Mouse (Mus musculus): ENCODE measurements around the gene Pfas. TPM values are rescaled to one million over a fixed set of nuclear protein-coding genes. Genes with fewer than 3 reads are reported as not detected.
"Not testable (repeated sequence)": the region's sequence is repeated elsewhere in the genome, so short reads cannot be mapped to it uniquely, and the experiment has no call there.

The Pfas gene
- polyA plus RNA-seq, 1 experiment, result 11.8 TPM

DNA sequence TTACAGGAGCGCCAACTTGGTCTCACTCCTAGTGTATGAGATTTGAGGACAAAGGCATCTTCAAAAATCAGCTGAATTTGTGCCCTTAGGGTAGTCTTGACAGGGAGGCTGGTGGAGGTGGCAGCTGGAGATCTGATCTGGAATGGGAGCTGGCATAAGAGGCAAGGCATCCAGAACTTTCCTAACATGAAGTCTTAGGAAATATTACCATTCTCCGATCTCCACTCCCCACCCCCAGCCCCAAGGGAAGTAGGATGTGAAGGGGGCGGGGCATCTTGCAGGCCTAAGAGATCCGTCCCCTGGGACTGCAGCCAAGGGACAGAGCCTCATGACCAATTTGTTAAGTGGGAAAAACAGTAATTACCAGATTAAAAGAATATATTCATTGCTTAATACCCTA, 38.0 kb downstream of the Pfas start:
- H3K27me3 ChIP-seq (ENCODE audit: control insufficient read depth, insufficient read depth, low read length), result no peaks in the 10 kb centered on the region
- H3K4me1 ChIP-seq (ENCODE audit: control insufficient read depth, insufficient read depth, low read length), result peaks cover 21% of the 10 kb centered on the region
- H3K27ac ChIP-seq (ENCODE audit: control insufficient read depth, insufficient read depth, low read depth, low read length), result no peak overlapping the region; the same call in 1 of the 2 replicates
- TF ChIP-seq CTCF (IDR thresholded peaks at IDR 0.05; ENCODE audit: control insufficient read depth, insufficient read depth, insufficient replicate concordance, low read depth, low read length), result no peak
- no peak for TF ChIP-seq POLR2A (IDR thresholded peaks at IDR 0.05; ENCODE audit: control insufficient read depth, low read depth, low read length)
- H3K4me3 ChIP-seq (ENCODE audit: control insufficient read depth, low read depth, low read length), result peak overlapping the region; percentile 30
- peaks cover 2% of the 10 kb centered on the region; the same call in 1 of the 2 replicates for H3K36me3 ChIP-seq (ENCODE audit: control insufficient read depth, insufficient read depth, low read length)

DNA sequence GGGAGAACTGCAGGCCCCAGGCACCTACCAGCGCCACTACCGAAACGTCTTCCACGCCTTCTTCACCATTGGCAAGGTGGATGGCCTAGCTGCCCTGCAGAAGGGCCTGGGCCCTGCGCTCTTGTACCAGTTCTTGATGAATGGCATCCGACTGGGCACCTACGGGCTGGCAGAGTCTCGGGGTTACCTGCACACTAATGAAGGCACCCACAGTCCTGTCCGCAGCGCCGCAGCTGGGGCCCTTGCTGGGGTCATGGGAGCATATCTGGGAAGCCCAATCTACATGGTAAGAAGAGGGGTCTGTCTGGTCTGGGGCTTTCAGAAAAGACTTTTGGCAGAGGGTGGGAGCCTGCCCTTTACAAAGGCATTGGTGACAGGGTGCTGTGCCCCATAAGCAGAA, 39.5 kb downstream of the Pfas start:
- Histone ChIP-seq H3K4me1 (ENCODE audit: control insufficient read depth, insufficient read depth, low read length) (peaks cover 16% of the 10 kb centered on the region), H3K27ac (ENCODE audit: control insufficient read depth, insufficient read depth, low read depth, low read length) (0 out of 2 replicates have a peak overlapping the region, but pooled peaks have one; percentile 1), H3K27me3 (ENCODE audit: control insufficient read depth, insufficient read depth, low read length) (no peaks in the 10 kb centered on the region), H3K36me3 (ENCODE audit: control insufficient read depth, insufficient read depth, low read length) (peaks cover 2% of the 10 kb centered on the region; the same call in 1 of the 2 replicates), H3K4me3 (ENCODE audit: control insufficient read depth, low read depth, low read length) (peak overlapping the region; percentile 98)
- TF ChIP-seq POLR2A (IDR thresholded peaks at IDR 0.05; ENCODE audit: control insufficient read depth, low read depth, low read length) (no peak), CTCF (IDR thresholded peaks at IDR 0.05; ENCODE audit: control insufficient read depth, insufficient read depth, insufficient replicate concordance, low read depth, low read length) (no peak)

DNA sequence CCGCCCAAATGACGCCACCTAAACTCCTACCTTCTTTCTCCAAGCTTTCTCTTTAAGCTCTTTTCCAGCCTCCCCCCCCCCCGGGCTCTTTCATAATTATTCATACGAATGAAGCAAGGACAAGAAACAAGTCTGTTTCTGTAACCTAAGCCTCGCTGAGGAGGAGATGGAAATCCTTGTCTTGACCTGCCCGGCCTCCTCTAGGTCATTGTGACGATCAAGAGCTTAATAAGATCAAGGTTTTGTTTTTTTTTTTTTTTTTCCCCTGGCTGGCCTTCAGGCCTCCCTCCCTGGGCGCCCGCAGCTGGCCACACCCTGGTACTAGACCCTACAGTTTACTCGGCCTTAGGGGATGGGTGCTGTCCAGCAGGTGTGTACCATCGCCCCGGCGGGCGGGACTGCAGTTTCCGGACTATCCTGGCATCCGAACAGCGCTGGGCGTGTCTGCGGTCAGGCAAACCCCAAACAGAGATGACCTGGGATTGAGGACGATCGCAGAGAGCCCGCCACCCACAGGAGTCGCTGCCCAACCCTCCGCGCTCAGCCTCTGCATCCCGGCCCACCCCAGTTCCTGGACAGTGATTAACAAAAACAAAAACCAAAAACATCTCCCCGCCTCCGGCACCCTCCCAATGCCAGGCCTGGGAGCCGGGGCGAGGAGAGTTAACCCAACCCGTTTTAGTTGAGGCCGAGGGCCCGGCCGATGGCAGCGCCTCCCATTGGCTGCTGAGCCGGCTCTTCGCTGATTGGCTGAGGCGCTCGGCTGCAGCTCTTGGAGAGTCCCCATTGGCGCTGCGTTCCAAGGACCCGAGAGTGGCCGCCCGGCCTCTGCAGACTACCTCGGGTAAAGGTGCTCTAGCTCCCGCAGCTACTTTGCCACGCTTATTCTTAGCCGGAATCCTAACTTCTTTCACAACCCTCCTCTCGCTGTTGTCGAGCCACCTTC, 40.6 kb downstream of the Pfas start, which contains the start of gene Slc25a35:
Gene Slc25a35, plus strand, starts transcription at position 795 of the 946 bp plus-strand sequence.
- H3K27me3 ChIP-seq (ENCODE audit: control insufficient read depth, insufficient read depth, low read length), result no peaks in the 10 kb centered on the region
- H3K4me1 ChIP-seq (ENCODE audit: control insufficient read depth, insufficient read depth, low read length), result peaks cover 11% of the 10 kb centered on the region
- peak within 1 kb of the TSS; percentile 98 for H3K4me3 ChIP-seq (ENCODE audit: control insufficient read depth, low read depth, low read length)
- H3K36me3 ChIP-seq (ENCODE audit: control insufficient read depth, insufficient read depth, low read length), result peaks cover 2% of the 10 kb centered on the region; the same call in 1 of the 2 replicates
- no peak for TF ChIP-seq CTCF (IDR thresholded peaks at IDR 0.05; ENCODE audit: control insufficient read depth, insufficient read depth, insufficient replicate concordance, low read depth, low read length)
- TF ChIP-seq POLR2A (IDR thresholded peaks at IDR 0.05; ENCODE audit: control insufficient read depth, low read depth, low read length), result peak; percentile 60
- H3K27ac ChIP-seq (ENCODE audit: control insufficient read depth, insufficient read depth, low read depth, low read length), result peak within 1 kb of the TSS; percentile 96

DNA sequence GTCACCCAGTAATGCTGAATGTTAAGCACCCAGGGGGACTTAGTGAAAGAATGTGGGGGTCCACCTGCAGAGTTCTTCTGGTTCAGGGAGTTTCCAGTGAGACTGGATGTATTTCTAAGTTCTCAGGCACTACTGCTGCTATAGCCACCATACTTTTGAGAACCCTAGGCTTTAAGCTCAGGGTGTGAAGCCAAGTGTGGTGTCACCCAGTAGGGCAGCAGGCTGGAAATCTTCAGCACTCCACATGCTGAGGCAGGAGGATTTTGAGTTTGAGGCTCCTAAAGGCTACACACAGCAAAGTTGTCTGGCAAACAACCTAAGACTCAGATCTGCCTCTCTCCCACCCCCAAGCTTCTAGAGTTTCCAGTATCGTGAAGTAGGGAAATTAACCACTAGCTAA, 41.7 kb downstream of the Pfas start:
- Histone ChIP-seq H3K4me1 (ENCODE audit: control insufficient read depth, insufficient read depth, low read length) (peaks cover 7% of the 10 kb centered on the region), H3K4me3 (ENCODE audit: control insufficient read depth, low read depth, low read length) (peak overlapping the region; percentile 98), H3K36me3 (ENCODE audit: control insufficient read depth, insufficient read depth, low read length) (no peaks in the 10 kb centered on the region), H3K27me3 (ENCODE audit: control insufficient read depth, insufficient read depth, low read length) (no peaks in the 10 kb centered on the region), H3K27ac (ENCODE audit: control insufficient read depth, insufficient read depth, low read depth, low read length) (no peak overlapping the region)
- TF ChIP-seq POLR2A (IDR thresholded peaks at IDR 0.05; ENCODE audit: control insufficient read depth, low read depth, low read length) (no peak), CTCF (IDR thresholded peaks at IDR 0.05; ENCODE audit: control insufficient read depth, insufficient read depth, insufficient replicate concordance, low read depth, low read length) (no peak)

DNA sequence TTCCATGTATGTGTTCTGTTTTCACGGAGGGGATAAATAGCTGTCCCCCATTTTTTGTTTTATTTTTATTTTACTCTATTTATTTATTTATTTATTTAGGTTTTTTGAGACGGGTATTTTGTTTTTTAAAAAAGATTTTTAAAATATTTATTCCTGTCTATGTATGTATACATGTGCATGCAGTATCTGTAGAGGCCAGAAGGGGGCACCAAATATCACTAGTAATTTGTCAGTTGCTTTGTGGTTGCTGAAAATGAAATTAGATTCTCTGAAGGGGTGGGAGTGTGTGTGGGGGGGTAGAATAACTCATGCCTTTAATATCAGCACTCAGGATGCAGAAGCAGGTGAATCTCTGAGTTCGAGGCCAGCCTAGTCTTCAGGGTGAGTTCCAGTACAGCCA, 42.4 kb downstream of the Pfas start:
- no peaks in the 10 kb centered on the region for H3K27me3 ChIP-seq (ENCODE audit: control insufficient read depth, insufficient read depth, low read length)
- TF ChIP-seq POLR2A (IDR thresholded peaks at IDR 0.05; ENCODE audit: control insufficient read depth, low read depth, low read length) (no peak), CTCF (IDR thresholded peaks at IDR 0.05; ENCODE audit: control insufficient read depth, insufficient read depth, insufficient replicate concordance, low read depth, low read length) (no peak)
- H3K27ac ChIP-seq (ENCODE audit: control insufficient read depth, insufficient read depth, low read depth, low read length), result no peak overlapping the region
- peaks cover 4% of the 10 kb centered on the region for H3K4me1 ChIP-seq (ENCODE audit: control insufficient read depth, insufficient read depth, low read length)
- no peak overlapping the region for H3K4me3 ChIP-seq (ENCODE audit: control insufficient read depth, low read depth, low read length)
- H3K36me3 ChIP-seq (ENCODE audit: control insufficient read depth, insufficient read depth, low read length), result no peaks in the 10 kb centered on the region

DNA sequence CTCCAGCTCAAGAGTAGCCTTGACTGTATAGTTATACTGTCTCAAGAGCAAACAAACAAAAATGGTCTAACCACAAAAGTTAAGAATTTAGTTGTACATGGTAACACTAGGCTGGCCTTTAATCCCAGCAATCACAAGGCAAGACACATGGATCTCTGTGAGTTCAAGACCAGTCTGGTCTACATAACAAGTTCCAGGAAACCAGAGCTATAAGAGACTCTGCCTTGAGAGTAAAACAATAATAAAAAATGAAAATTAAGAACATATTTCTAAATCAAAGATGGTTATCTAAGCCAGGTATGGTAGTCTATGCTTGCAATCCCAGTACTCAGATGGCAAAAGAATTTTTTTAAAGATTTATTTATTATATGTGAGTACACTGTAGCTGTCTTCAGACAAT, 43.2 kb downstream of the Pfas start:
- no peaks in the 10 kb centered on the region for H3K27me3 ChIP-seq (ENCODE audit: control insufficient read depth, insufficient read depth, low read length)
- peaks cover 4% of the 10 kb centered on the region for H3K4me1 ChIP-seq (ENCODE audit: control insufficient read depth, insufficient read depth, low read length)
- no peak overlapping the region for H3K4me3 ChIP-seq (ENCODE audit: control insufficient read depth, low read depth, low read length)
- H3K27ac ChIP-seq (ENCODE audit: control insufficient read depth, insufficient read depth, low read depth, low read length), result no peak overlapping the region
- no peaks in the 10 kb centered on the region for H3K36me3 ChIP-seq (ENCODE audit: control insufficient read depth, insufficient read depth, low read length)
- TF ChIP-seq CTCF (IDR thresholded peaks at IDR 0.05; ENCODE audit: control insufficient read depth, insufficient read depth, insufficient replicate concordance, low read depth, low read length) (no peak), POLR2A (IDR thresholded peaks at IDR 0.05; ENCODE audit: control insufficient read depth, low read depth, low read length) (no peak)

DNA sequence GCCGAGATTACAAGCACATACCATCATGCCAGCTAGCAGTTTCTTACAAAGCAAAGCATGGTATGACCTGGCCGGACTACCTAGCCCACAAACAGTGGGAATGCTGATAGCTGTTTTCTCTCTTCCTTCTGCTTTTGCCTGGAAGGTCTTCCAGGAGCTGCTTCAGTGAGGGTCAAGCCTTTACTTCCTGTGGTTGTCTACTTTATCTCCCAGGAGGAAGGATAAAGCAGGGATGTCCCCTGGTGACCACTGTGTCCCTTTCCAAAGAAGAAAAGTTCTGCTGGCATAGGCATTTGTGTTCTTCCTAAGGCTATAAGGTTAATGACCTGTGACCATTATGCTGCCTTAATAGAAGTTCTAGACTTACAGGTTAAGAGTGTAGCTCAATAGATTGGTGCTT, 44.9 kb downstream of the Pfas start:
- H3K27me3 ChIP-seq (ENCODE audit: control insufficient read depth, insufficient read depth, low read length), result no peaks in the 10 kb centered on the region
- no peak overlapping the region for H3K27ac ChIP-seq (ENCODE audit: control insufficient read depth, insufficient read depth, low read depth, low read length)
- no peaks in the 10 kb centered on the region for H3K36me3 ChIP-seq (ENCODE audit: control insufficient read depth, insufficient read depth, low read length)
- no peak overlapping the region for H3K4me3 ChIP-seq (ENCODE audit: control insufficient read depth, low read depth, low read length)
- H3K4me1 ChIP-seq (ENCODE audit: control insufficient read depth, insufficient read depth, low read length), result peaks cover 2% of the 10 kb centered on the region
- TF ChIP-seq POLR2A (IDR thresholded peaks at IDR 0.05; ENCODE audit: control insufficient read depth, low read depth, low read length), result no peak
- no peak for TF ChIP-seq CTCF (IDR thresholded peaks at IDR 0.05; ENCODE audit: control insufficient read depth, insufficient read depth, insufficient replicate concordance, low read depth, low read length)

DNA sequence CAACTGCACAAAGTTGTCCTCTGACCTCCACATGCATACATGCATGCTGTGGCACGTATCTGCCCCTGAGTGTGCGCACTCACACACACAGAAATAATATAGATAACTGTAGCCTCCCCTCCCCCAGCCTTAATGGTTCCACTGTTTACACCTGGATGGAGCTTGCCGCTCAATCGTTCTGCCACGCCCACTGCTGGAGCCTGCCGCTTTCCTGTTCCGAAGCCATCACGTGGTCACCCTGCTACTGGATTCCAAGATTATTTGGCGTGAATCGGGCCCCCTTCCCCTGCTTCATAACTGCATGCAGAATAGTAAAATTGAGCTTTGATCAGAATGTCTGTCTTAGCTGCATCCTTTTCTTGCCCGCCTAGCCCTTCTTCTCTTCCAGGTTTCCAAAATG, 46.1 kb downstream of the Pfas start:
- H3K27ac ChIP-seq (ENCODE audit: control insufficient read depth, insufficient read depth, low read depth, low read length); H3K4me3 ChIP-seq (ENCODE audit: control insufficient read depth, low read depth, low read length); H3K4me1 ChIP-seq (ENCODE audit: control insufficient read depth, insufficient read depth, low read length); H3K36me3 ChIP-seq (ENCODE audit: control insufficient read depth, insufficient read depth, low read length); H3K27me3 ChIP-seq (ENCODE audit: control insufficient read depth, insufficient read depth, low read length): not testable (repeated sequence)

Measured in testis, adult 2 months (tissue).